In genomic region chr11:40552054-40552453, GRCm38 (mm10) we compare ENCODE assay signal across 14 mouse cellular contexts.
DNase-seq lines count a peak whose midpoint lies in the region; ATAC-seq lines count a peak whose summit lies in the region.
"Had no signal": no experiment of that assay in that cellular context is flagged by ENCODE, and none has a peak within 500 bp of the region (broad histone marks: within the 10 kb centered on the region; RNA-seq: fewer than 3 reads in every experiment).

No protein-coding gene starts in this region.

- no peaks in the 10 kb centered on the region for H3K9me3 ChIP-seq in kidney, embryonic 15.5 days (replicated peaks)
- H3K9me3 ChIP-seq: hindbrain, embryonic 12.5 days; liver, embryonic 13.5 days; neural tube, embryonic 12.5 days had no signal

- no peaks in the 10 kb centered on the region for H3K27me3 ChIP-seq in kidney, embryonic 15.5 days
- H3K27me3 ChIP-seq: hindbrain, embryonic 12.5 days; liver, embryonic 13.5 days; neural tube, embryonic 12.5 days had no signal

- no peak overlapping the region for H3K4me3 ChIP-seq in kidney, embryonic 15.5 days (replicated peaks)
- H3K4me3 ChIP-seq: hindbrain, embryonic 12.5 days; liver, embryonic 13.5 days; neural tube, embryonic 12.5 days had no signal

- no peaks in the 10 kb centered on the region for H3K36me3 ChIP-seq in kidney, embryonic 15.5 days
- H3K36me3 ChIP-seq: hindbrain, embryonic 12.5 days; liver, embryonic 13.5 days; neural tube, embryonic 12.5 days had no signal

- ATAC-seq in megakaryocyte-erythroid progenitor cell, adult 5-6 weeks (replicated peaks; ENCODE audit: low FRiP score, low TSS enrichment, poor library complexity, severe bottlenecking), result no peak
- no peak for ATAC-seq in kidney, embryonic 15.5 days (replicated peaks; ENCODE audit: low FRiP score)

- H3K4me2 ChIP-seq in kidney, embryonic 15.5 days, result no peak overlapping the region
- H3K4me2 ChIP-seq: hindbrain, embryonic 12.5 days; liver, embryonic 13.5 days; neural tube, embryonic 12.5 days had no signal

- no peak overlapping the region for H3K9ac ChIP-seq in kidney, embryonic 15.5 days
- H3K9ac ChIP-seq: hindbrain, embryonic 12.5 days; liver, embryonic 13.5 days; neural tube, embryonic 12.5 days had no signal

- H3K27ac ChIP-seq in kidney, embryonic 15.5 days, result no peak overlapping the region
- H3K27ac ChIP-seq: hindbrain, embryonic 12.5 days; liver, embryonic 13.5 days; neural tube, embryonic 12.5 days; stomach, postnatal 0 days had no signal

- 69% methylated on average over 2 of the region's 2 CpGs for WGBS in kidney, embryonic 15.5 days

- peak; percentile 73 for DNase-seq in layer of hippocampus, adult 11-12 months (ENCODE audit: low spot score)
- no peak for DNase-seq in layer of hippocampus, postnatal 25 days (ENCODE audit: extremely low spot score in 1 of 2, low spot score in 1 of 2)
- DNase-seq in frontal cortex, adult 2 months (ENCODE audit: extremely low spot score in 1 of 2, low spot score in 1 of 2), result peak; percentile 81 to 84
- DNase-seq in left cerebral cortex, adult 18-20 months (ENCODE audit: low spot score in 2 of 2), result peak; percentile 64 to 68
- peak; percentile 57 to 83 for DNase-seq in right cerebral cortex, postnatal 36 days (ENCODE audit: low spot score in 2 of 2)
- DNase-seq: adrenal gland, adult 2 months; cerebellum, adult 9-10 months; heart, adult 11 months; liver, embryonic 13.5 days had no signal

- no peaks in the 10 kb centered on the region for H3K4me1 ChIP-seq in kidney, embryonic 15.5 days
- H3K4me1 ChIP-seq: hindbrain, embryonic 12.5 days; liver, embryonic 13.5 days; neural tube, embryonic 12.5 days had no signal

Comparison
In these comparisons a context has a peak if more than half of its experiments do, and no peak if none do; other contexts are left out.
1. DNase-seq: peak in layer of hippocampus, adult 11-12 months (single experiment), frontal cortex, adult 2 months (2 of 2), left cerebral cortex, adult 18-20 months (2 of 2) and right cerebral cortex, postnatal 36 days (2 of 2); none in layer of hippocampus, postnatal 25 days (0 of 2).